Mouse (Mus musculus): ENCODE results near the gene Pik3c2g.

Gene Pik3c2g

GRCm38 (mm10) chr6:139586892-139587291 lies at the start of gene Pik3c2g:
Pik3c2g (plus strand) TSS chr6:139587221.
- no peak for DNase-seq (ENCODE audit: low read depth)

- no peak for DNase-seq (ENCODE audit: low read depth)
Measured at GRCm38 (mm10) chr6:139538469-139538868, 48.6 kb upstream of the Pik3c2g start.

- DNase-seq (ENCODE audit: low read depth) = no peak
Measured at GRCm38 (mm10) chr6:139555537-139556179, 31.4 kb upstream of the Pik3c2g start.

- DNase-seq (ENCODE audit: low read depth) = no peak
Measured at GRCm38 (mm10) chr6:139569211-139569610, 17.8 kb upstream of the Pik3c2g start.

GRCm38 (mm10) chr6:139575854-139576253 lies 11.2 kb upstream of the Pik3c2g start:
- no peak for DNase-seq (ENCODE audit: low read depth)

GRCm38 (mm10) chr6:139576261-139577014 lies 10.6 kb upstream of the Pik3c2g start:
- no peak for DNase-seq (ENCODE audit: low read depth)

GRCm38 (mm10) chr6:139577026-139577861 lies 9.8 kb upstream of the Pik3c2g start:
- DNase-seq (ENCODE audit: low read depth) = no peak

- DNase-seq (ENCODE audit: low read depth) = no peak
Measured at GRCm38 (mm10) chr6:139587478-139587877, 457 bp downstream of the Pik3c2g start.

GRCm38 (mm10) chr6:139588409-139588808 lies 1.4 kb downstream of the Pik3c2g start:
- no peak for DNase-seq (ENCODE audit: low read depth)

- DNase-seq (ENCODE audit: low read depth) = no peak
Measured at GRCm38 (mm10) chr6:139589291-139589690, 2.3 kb downstream of the Pik3c2g start.

- DNase-seq (ENCODE audit: low read depth) = no peak
Measured at GRCm38 (mm10) chr6:139589854-139590253, 2.8 kb downstream of the Pik3c2g start.

GRCm38 (mm10) chr6:139592081-139592480 lies 5.1 kb downstream of the Pik3c2g start:
- no peak for DNase-seq (ENCODE audit: low read depth)

- no peak for DNase-seq (ENCODE audit: low read depth)
Measured at GRCm38 (mm10) chr6:139596433-139596832, 9.4 kb downstream of the Pik3c2g start.

GRCm38 (mm10) chr6:139599216-139599615 lies 12.2 kb downstream of the Pik3c2g start:
- DNase-seq (ENCODE audit: low read depth) = no peak

GRCm38 (mm10) chr6:139618774-139619173 lies 31.8 kb downstream of the Pik3c2g start:
- DNase-seq (ENCODE audit: low read depth) = no peak

GRCm38 (mm10) chr6:139624756-139625155 lies 37.7 kb downstream of the Pik3c2g start:
- DNase-seq (ENCODE audit: low read depth) = no peak

- DNase-seq (ENCODE audit: low read depth) = no peak
Measured at GRCm38 (mm10) chr6:139634561-139634960, 47.5 kb downstream of the Pik3c2g start.

- DNase-seq (ENCODE audit: low read depth) = peak; percentile 0
Measured at GRCm38 (mm10) chr6:139655399-139655798, 68.4 kb downstream of the Pik3c2g start.

- no peak for DNase-seq (ENCODE audit: low read depth)
Measured at GRCm38 (mm10) chr6:139662462-139662861, 75.4 kb downstream of the Pik3c2g start.

- no peak for DNase-seq (ENCODE audit: low read depth)
Measured at GRCm38 (mm10) chr6:139718416-139718984, 131.5 kb downstream of the Pik3c2g start.

- no peak for DNase-seq (ENCODE audit: low read depth)
Measured at GRCm38 (mm10) chr6:139719639-139720221, 132.7 kb downstream of the Pik3c2g start.

All from induced T-regulatory cell, adult 2 months (primary cell).